9 mouse cellular contexts compared by ENCODE assay signal in the genomic region with DNA sequence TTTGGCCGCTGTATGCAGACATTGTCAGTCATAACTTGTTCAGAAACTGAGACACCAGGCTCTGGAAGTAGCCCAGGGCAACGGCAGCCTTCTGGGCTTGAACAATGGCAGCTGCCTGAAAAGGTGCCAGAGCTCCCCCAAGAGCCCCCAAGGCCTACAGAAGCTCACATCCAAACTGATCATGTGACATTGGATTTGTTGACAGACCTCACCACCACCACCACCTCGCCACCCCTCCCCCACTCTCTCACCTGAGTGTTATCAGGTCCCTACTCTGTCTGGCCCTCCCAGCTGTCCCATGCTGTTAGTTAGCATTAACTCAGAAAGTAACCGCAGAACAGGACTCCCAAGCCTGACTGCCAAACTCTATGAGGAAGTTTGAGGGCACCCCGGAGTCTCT. TPM values are rescaled to one million over a fixed set of nuclear protein-coding genes. Genes with fewer than 3 reads are reported as not detected.
DNase-seq lines count a peak whose midpoint lies in the region; ATAC-seq lines count a peak whose summit lies in the region.
"Had no signal": no experiment of that assay in that cellular context is flagged by ENCODE, and none has a peak within 500 bp of the region (broad histone marks: within the 10 kb centered on the region; RNA-seq: fewer than 3 reads in every experiment).

No protein-coding gene starts in this region.

- no peak overlapping the region; the same call in 1 of the 2 replicates for H3K27ac ChIP-seq in liver, embryonic 11.5 days (ENCODE audit: low read depth, low read length)
- H3K27ac ChIP-seq: left cerebral cortex, adult 2 months had no signal

- intact Hi-C loops in left cerebral cortex, postnatal 36 days (cut with DNase I), result loop anchor here (5.0 kb wide), 1 partner anchor 54 kb away; no protein-coding TSS in a partner anchor

- H3K9me3 ChIP-seq in liver, embryonic 11.5 days (ENCODE audit: control insufficient read depth, low read length), result no peaks in the 10 kb centered on the region

- H3K36me3 ChIP-seq in liver, embryonic 11.5 days (ENCODE audit: control insufficient read depth, insufficient read depth, low read length), result no peaks in the 10 kb centered on the region

- WGBS in liver, embryonic 11.5 days, result 48% methylated on average over 5 of the region's 5 CpGs

- no peaks in the 10 kb centered on the region for H3K27me3 ChIP-seq in liver, embryonic 11.5 days (replicated peaks; ENCODE audit: control insufficient read depth, insufficient read depth, low read length)

- H3K9ac ChIP-seq in liver, embryonic 11.5 days (ENCODE audit: low read depth, low read length), result no peak overlapping the region

- H3K4me1 ChIP-seq in liver, embryonic 11.5 days (replicated peaks; ENCODE audit: control insufficient read depth, insufficient read depth, low read length), result peaks cover 16% of the 10 kb centered on the region

- no peak overlapping the region for H3K4me3 ChIP-seq in liver, embryonic 11.5 days (ENCODE audit: low read depth, low read length)
- H3K4me3 ChIP-seq: left cerebral cortex, adult 2 months had no signal

- DNase-seq in cerebellum, postnatal 10 days, result peak; percentile 44 to 50
- DNase-seq in cerebellum, adult 8-10 months, result no peak
- peak; percentile 44 for DNase-seq in kidney, postnatal 10 days
- no peak for DNase-seq in kidney, postnatal 36 days
- DNase-seq in MEL-GATA-1-ER (ENCODE audit: extremely low read depth, low read depth), result peak; percentile 51
- DNase-seq in liver, embryonic 11.5 days (ENCODE audit: low spot score), result no peak
- no peak for DNase-seq in left cerebral cortex, postnatal 36 days (ENCODE audit: low spot score in 2 of 2)

- ATAC-seq in liver, embryonic 11.5 days (replicated peaks; ENCODE audit: low FRiP score), result peak; percentile 56
- ATAC-seq in erythroblast, adult 5-6 weeks (replicated peaks; ENCODE audit: low FRiP score, poor library complexity, severe bottlenecking), result no peak

- H3K4me2 ChIP-seq in liver, embryonic 11.5 days, result no peak overlapping the region

RNA-seq across cellular contexts. Expression of a gene that starts 44.7 kb away (rescaled TPM):
- 26.5 and 29.1 TPM in 2 replicates for polyA plus RNA-seq in liver, embryonic 11.5 days (2014; fragmentation: Nextera tagmentation; extraction: Ambion mirVana)
- 10 to 100 TPM; 56.6 to 78.7 TPM for total RNA-seq in left cerebral cortex, postnatal 36 days (2021)
- 16.9 and 26.1 TPM in 2 replicates for total RNA-seq in erythroblast, adult 5-6 weeks (2015; ENCODE audit: low replicate concordance)
- 28.5 and 33.3 TPM in 2 replicates for total RNA-seq in erythroblast, adult 5-6 weeks (2017; ENCODE audit: low replicate concordance)

Comparison
In these comparisons a context has a peak if more than half of its experiments do, and no peak if none do; other contexts are left out.
1. DNase-seq: peak in cerebellum, postnatal 10 days (2 of 2), kidney, postnatal 10 days (single experiment) and MEL-GATA-1-ER (single experiment); none in cerebellum, adult 8-10 months (single experiment), kidney, postnatal 36 days (0 of 2), liver, embryonic 11.5 days (single experiment) and left cerebral cortex, postnatal 36 days (0 of 2).